Mouse (Mus musculus): Measurements from ENCODE around the gene Rnf20.

Gene Rnf20

GRCm38 (mm10) chr4:49659421-49659820 is 27.6 kb downstream of the Rnf20 start:
- in situ Hi-C loops (cut with MseI, MboI), result no loop called here

- in situ Hi-C loops (cut with MseI, MboI), result no loop called here
Observed at GRCm38 (mm10) chr4:49661664-49662063, 29.9 kb downstream of the Rnf20 start.

GRCm38 (mm10) chr4:49662231-49662630 is 30.4 kb downstream of the Rnf20 start:
- in situ Hi-C loops (cut with MseI, MboI), result no loop called here

GRCm38 (mm10) chr4:49664850-49665249 is 33.0 kb downstream of the Rnf20 start:
- in situ Hi-C loops (cut with MseI, MboI), result no loop called here

GRCm38 (mm10) chr4:49676071-49676470 is 44.3 kb downstream of the Rnf20 start:
- in situ Hi-C loops (cut with MseI, MboI), result loop anchor here in 1 of 2 experiments (25.0 kb wide), 1 partner anchor 286 kb away; no protein-coding TSS in a partner anchor

- in situ Hi-C loops (cut with MseI, MboI), result loop anchor here in 1 of 2 experiments (25.0 kb wide), 1 partner anchor 286 kb away; no protein-coding TSS in a partner anchor
Observed at GRCm38 (mm10) chr4:49676790-49677189, 45.0 kb downstream of the Rnf20 start.

- in situ Hi-C loops (cut with MseI, MboI), result loop anchor here in 1 of 2 experiments (25.0 kb wide), 1 partner anchor 282 kb away; no protein-coding TSS in a partner anchor
Observed at GRCm38 (mm10) chr4:49680171-49680875, 48.5 kb downstream of the Rnf20 start.

GRCm38 (mm10) chr4:49681812-49682211 is 50.0 kb downstream of the Rnf20 start, which contains the start of gene Ppp3r2:
Ppp3r2 (minus strand) TSS chr4:49682024.
- in situ Hi-C loops (cut with MseI, MboI), result loop anchor here in 1 of 2 experiments (25.0 kb wide), 1 partner anchor 280 kb away; no protein-coding TSS in a partner anchor

GRCm38 (mm10) chr4:49688594-49689288 is 56.9 kb downstream of the Rnf20 start:
- in situ Hi-C loops (cut with MseI, MboI), result loop anchor here in 1 of 2 experiments (25.0 kb wide), 1 partner anchor 274 kb away; no protein-coding TSS in a partner anchor

- in situ Hi-C loops (cut with MseI, MboI), result loop anchor here in 1 of 2 experiments (25.0 kb wide), 1 partner anchor 271 kb away; no protein-coding TSS in a partner anchor
Observed at GRCm38 (mm10) chr4:49691405-49692194, 59.8 kb downstream of the Rnf20 start.
